Mouse (Mus musculus): ENCODE data around the gene Gm6370. TPM values are rescaled to one million over a fixed set of nuclear protein-coding genes. Genes with fewer than 3 reads are reported as not detected.

Gm6370 gene
- total RNA-seq, 2 experiments from 2014 or later: not detected

Other genes starting within 250 kb of the Gm6370 start
- not detected in 2 replicates for gene Wasf3, start 106.4 kb upstream of the Gm6370 start, total RNA-seq (2015; ENCODE audit: low replicate concordance)
- not detected in 2 replicates for gene Wasf3, start 106.4 kb upstream of the Gm6370 start, total RNA-seq (2017; ENCODE audit: low replicate concordance)
- gene Gm6408, start 9.4 kb upstream of the Gm6370 start, total RNA-seq (2015; ENCODE audit: low replicate concordance): not detected in 2 replicates
- not detected in 2 replicates for gene Gm6408, start 9.4 kb upstream of the Gm6370 start, total RNA-seq (2017; ENCODE audit: low replicate concordance)
- gene 4930449I24Rik, start 11.0 kb downstream of the Gm6370 start, total RNA-seq (2015; ENCODE audit: low replicate concordance): not detected in 2 replicates
- gene 4930449I24Rik, start 11.0 kb downstream of the Gm6370 start, total RNA-seq (2017; ENCODE audit: low replicate concordance): not detected in 2 replicates
- not detected in 2 replicates for gene Gm3402, start 22.8 kb downstream of the Gm6370 start, total RNA-seq (2015; ENCODE audit: low replicate concordance)
- not detected in 2 replicates for gene Gm3402, start 22.8 kb downstream of the Gm6370 start, total RNA-seq (2017; ENCODE audit: low replicate concordance)
- gene Gm3404, start 34.4 kb downstream of the Gm6370 start, total RNA-seq (2015; ENCODE audit: low replicate concordance): not detected in 2 replicates
- not detected in 2 replicates for gene Gm3404, start 34.4 kb downstream of the Gm6370 start, total RNA-seq (2017; ENCODE audit: low replicate concordance)
- gene Gm3409, start 46.3 kb downstream of the Gm6370 start, total RNA-seq (2015; ENCODE audit: low replicate concordance): not detected in 2 replicates
- not detected in 2 replicates for gene Gm3409, start 46.3 kb downstream of the Gm6370 start, total RNA-seq (2017; ENCODE audit: low replicate concordance)
- gene Gm3415, start 64.8 kb downstream of the Gm6370 start, total RNA-seq (2015; ENCODE audit: low replicate concordance): not detected in 2 replicates
- gene Gm3415, start 64.8 kb downstream of the Gm6370 start, total RNA-seq (2017; ENCODE audit: low replicate concordance): not detected in 2 replicates
- gene Gpr12, start 93.9 kb downstream of the Gm6370 start, total RNA-seq (2015; ENCODE audit: low replicate concordance): not detected in 2 replicates
- gene Gpr12, start 93.9 kb downstream of the Gm6370 start, total RNA-seq (2017; ENCODE audit: low replicate concordance): 0.98 TPM in 1 of 2 replicates, not detected in the other

Measured in erythroblast, adult 5-6 weeks (primary cell).